Mouse (Mus musculus) left cerebral cortex, adult 9 months (tissue): ENCODE results near the gene Carns1.

Experiments used
- DNase-seq, 2 experiments: peaks; one replicate each; pipeline ENCODE4 v3.0.0; 2022; ENCODE audit warnings: low spot score in 2 of 2

The Carns1 gene

DNA sequence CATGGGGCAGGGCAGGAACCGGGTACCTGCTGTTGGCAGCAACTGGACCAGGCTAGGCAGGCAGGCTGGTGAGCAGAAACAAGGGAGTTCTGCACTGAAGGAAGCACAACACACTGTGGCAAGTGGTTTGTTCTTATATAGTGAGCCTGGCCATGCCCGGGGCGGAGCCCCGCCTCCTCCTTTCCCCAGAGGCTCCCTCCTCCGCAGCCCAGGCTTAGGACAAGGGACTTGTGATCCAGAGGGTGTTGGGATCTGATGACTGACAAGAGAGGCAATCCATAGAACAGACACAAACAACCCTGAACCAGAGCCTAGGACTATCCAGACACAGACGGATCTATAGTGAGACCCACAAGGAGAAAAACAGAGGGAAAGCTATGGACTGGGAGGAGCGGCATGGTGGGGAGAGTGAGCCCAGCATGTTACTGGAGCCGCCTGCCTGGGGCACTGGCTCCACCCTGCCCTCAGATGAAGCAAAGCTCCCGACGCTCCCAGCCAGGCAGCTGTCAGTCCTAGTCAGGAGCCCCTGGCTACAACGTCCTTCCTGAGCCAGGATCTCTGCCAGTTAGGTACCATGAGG lies at the start of gene Carns1:
TSS of gene Carns1 (minus strand) at position 112 of the 580 bp plus-strand sequence.
- DNase-seq: peak in 1 of 2 experiments; percentile 53

DNA sequence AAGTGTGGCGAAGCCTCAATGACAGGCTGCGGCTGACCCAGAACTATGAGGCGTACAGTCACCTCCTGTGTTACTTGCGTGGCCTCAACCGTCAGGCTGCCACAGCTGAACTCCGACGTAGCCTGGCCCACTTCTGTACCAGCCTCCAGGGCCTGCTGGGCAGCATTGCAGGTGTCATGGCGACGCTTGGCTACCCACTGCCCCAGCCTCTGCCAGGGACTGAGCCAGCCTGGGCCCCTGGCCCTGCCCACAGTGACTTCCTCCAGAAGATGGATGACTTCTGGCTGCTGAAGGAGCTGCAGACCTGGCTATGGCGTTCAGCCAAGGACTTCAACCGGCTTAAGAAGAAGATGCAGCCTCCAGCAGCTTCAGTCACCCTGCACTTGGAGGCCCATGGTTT lies 46.9 kb upstream of the Carns1 start:
- DNase-seq: no peak

DNA sequence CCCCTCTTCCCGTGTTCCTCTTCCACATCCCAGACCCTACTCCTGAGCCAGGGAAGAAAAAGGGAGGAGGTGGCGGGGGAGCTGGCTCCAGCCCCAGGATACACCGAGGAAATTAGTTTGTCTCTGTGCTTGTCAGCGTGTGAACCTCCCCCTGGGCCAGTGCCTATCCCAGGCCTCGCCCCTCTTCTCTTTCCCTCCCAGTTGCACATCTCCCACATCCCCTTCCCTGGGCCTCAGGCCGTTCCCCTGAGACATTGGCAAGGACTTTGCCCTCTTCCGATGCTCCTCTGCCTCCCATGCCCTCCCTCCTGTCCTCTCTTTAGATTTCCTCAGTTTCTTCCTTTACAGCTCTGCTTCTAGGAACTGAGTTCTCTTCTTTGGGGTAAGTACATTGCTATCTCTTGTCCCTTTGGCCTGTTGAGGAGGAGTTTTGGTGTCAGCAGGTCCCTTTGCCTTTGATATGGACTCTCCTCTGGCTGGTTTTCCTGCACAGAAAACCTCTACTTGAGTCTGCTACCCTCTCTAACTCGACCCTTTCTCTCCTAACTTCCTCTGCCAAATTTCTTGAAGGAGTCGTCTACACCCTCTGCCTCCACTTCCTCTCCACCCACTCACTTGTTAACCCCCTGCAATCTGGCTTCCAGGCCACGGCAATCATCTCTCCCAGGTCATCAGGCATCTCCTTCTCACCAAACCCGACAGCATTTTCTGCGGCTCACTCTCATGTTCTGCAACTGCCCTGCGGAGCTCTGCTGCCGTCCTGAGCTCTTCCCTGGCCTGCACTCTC lies 45.9 kb upstream of the Carns1 start:
- no peak for DNase-seq

DNA sequence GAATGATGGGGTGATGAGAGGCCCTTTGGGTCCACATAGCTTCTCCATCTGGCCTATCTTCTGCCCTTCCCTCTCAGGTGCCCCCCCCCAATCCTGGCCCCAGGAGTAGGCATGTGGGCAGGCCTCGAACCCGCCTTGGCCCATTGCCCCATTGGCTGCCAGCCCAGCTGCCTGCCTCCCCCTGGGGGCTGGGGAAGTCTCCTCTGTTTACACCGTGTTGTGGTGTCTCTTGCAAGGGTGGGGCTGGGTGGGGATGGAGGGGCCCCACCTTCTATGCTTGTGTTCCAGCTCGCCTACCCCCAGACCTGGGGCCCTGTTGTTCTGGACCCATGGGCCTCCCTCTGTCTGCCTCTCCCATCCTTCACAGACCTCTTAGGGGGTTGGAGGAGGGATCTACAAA lies 45.1 kb upstream of the Carns1 start:
- DNase-seq: no peak

DNA sequence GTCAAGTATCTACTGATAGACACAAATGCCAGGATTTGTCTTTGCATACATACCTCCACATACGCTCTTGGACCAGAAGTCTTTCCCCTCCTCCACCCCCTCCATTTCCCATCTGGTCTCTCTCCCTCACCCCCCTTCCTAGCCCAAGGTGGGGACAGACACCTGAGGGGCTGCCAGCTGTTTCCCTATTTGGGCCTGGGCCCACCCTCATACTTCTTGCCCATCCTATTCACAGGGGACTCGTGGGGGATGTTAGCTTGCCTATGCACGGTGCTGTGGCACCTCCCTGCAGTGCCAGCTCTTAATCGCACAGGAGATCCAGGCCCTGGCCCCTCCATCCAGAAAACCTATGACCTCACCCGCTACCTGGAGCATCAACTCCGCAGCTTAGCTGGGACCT lies 44.7 kb upstream of the Carns1 start:
- DNase-seq: no peak

DNA sequence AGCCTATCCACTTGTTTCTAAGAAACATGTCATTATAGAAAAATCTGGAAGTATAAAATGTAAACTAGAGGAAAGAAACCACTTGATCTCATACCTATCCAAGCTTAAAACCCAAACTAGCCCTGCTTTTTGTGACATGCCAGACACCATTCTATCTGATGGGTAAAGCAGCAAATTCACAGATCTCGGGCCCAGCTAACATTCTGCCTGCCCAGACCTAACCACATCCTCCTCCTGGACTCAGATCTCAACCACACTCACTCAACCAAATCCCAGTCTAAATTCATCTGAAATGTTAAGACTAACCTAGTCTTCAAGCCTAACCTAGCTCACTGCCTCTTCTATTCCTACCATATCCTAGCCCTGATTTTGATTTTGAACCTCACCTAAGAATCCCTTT lies 43.5 kb upstream of the Carns1 start:
- no peak for DNase-seq

DNA sequence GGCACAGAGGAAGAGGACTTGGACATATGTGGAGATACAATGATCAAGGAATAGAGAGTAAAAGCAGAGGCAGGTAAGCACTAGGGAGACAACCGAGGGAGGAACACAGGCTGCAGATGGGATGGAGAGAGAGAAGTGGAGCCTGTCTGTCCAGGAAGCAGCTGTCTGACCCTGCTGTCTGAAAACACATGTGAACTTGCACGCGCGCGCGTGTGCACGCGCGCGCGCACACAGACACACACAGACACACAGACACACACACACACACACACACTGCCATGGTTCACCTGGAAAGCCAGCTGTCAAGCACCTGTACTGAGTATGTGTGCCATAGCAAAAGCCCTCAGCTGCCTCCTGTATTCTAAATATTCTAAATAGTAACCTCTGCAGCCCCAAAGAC lies 43.0 kb upstream of the Carns1 start:
- DNase-seq: no peak

DNA sequence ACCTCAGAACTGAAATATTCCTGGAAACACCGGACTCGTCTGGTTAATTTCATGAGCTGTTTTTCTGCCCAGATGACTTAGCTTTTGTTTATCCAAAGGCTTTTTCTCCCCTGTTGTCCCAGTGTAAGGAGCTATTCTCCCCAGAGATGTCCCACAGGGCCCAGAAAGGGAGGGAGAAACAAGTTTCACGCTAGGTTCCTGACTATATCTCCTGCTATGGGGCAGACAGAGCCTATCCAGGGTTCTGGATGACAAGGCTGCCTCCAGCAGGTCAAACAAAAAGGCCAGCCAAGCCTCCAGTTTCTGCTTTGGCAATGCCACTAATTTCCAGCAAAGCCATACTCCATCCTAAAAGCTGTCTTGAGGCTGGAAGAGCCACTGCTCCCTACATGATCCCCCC lies 42.6 kb upstream of the Carns1 start:
- DNase-seq: no peak

DNA sequence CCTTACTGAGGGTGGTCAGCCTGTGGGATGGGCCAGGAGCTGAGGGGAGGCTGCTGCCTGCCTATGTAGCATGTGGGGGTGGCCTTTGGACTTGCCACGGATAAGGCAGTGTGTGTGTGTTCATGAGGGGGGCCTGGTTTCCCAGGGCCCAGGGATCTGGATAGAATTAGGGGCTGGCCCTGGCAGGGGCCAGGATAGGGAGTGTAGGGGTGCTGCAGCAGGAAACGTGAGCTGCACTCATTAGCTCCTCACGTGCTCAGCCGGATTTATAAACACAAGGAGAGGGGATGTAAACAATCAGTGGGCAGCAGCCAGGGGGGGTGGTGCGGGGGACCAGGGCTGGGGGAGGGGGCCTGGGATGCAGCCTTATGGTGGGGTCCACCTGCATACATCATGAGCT lies 41.9 kb upstream of the Carns1 start:
- DNase-seq: no peak

DNA sequence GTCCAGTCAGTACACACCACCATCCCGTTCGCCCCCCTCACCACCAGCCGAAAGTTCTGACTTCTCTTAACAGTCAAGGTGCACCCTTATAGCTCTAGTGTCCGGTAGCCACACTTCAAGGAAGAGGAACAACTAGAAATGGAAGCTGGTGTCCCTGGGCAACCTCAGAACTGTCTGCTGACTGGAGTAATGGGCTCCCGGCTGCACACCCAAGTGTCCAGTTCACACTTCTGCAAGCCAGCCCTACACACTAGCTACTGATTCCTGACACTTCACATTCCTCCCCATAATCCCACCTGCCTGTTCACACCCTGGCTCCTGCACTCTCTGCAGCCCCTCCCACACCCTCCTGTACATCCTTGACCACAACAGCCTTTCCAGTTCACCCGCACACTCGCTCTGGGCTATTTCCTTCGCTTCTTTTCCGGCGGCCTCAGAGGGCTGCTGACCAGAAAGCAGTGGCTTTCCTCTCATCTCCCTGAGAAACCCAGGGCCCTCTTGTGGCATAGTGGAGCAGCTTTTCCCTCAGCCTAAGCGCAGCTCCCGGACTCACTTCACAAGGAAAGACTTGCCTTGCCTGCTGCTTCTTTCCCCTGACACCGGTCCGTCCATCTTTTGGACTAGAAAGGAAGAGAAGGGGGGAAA lies 40.9 kb upstream of the Carns1 start:
- DNase-seq: no peak

DNA sequence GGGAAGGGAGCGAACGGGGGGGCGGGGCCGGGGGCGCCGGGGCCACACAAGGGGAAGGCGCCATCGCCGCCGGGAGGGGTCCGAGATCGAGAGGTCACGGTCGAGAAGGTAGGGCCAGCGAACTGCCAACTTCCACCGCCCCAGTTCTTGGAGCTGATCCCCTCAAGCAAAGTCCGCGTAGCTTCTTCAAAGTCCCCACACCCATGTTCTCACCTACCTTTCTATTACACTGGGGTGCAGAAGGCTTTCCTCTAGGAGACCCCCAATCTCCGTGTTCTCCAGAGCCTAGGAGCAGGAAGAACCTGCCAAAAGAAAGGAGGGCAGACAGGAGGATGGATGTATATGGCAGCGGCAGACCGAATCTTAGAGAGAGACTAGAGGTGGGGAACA lies 40.2 kb upstream of the Carns1 start:
- no peak for DNase-seq

DNA sequence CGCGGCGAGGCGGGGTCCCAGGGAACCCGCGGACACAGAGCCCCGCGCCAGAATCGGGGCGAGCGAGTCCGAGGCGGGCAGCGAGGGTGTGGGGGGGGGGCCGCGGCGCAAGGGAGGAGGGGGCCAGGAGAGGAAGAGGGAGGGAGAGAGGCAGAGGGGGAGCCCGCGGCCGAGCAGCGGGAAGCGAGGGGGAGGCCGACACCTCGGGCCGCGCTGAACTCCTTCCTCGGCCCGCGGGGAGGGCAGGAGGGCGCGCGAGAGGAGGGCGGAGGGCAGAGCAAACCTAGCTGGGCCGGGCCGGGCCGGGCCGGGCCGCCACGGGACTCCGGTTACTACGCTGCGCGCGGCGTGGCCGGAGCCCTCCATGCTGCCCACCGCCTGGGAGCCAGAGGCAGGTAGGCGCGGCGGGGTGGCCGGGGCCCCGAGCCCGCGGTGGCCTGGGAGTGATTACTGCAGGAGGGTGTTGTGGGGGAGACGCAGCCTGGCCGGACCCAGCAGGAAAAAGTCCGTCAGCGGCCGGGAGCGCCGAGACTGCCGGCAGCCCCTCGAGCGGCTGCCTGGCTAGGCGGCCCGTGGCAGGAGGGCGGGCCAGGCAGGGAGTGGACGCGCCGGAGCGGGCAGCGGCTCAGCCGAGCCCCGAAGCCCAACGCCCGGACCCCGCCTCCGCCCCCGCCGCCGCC lies 39.6 kb upstream of the Carns1 start:
- no peak for DNase-seq

DNA sequence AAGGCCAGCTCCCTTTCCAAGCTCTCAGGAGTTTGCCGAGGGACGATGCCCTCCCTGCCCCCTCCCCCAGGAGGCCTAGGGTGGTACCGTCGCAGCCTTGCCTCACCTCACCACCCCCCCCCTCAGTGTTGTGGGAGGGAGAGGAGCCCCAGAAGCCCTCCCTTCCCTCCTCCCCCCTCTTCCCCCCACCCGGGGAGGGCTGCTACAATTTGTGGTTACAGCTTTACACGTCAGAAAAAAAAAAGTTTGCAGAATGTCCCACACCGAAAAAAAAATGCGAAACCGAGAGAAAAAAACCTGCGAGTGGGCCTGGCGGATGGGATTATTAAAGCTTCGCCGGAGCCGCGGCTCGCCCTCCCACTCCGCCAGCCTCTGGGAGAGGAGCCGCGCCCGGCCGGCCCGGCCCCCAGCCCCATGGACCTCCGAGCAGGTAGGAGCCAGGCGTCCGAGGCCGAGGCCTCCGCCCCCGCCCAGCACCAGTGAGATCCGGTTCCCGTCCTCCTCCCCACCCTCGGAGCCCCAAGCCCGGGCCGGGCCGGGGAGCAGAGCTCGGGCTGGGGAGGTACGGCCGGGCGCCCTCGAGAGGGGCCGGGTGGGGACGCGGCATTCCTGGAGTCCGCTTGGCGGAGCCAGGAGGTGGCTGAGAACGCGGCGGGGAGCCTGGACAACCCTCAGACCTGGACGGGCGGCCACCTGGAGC lies 38.9 kb upstream of the Carns1 start, which contains the start of the genes Clcf1 and AC109138.7:
TSS of gene Clcf1 (plus strand) at position 168 of the 700 bp plus-strand sequence.
TSS of gene AC109138.7 (plus strand) at position 287 of the 700 bp plus-strand sequence.
- no peak for DNase-seq

DNA sequence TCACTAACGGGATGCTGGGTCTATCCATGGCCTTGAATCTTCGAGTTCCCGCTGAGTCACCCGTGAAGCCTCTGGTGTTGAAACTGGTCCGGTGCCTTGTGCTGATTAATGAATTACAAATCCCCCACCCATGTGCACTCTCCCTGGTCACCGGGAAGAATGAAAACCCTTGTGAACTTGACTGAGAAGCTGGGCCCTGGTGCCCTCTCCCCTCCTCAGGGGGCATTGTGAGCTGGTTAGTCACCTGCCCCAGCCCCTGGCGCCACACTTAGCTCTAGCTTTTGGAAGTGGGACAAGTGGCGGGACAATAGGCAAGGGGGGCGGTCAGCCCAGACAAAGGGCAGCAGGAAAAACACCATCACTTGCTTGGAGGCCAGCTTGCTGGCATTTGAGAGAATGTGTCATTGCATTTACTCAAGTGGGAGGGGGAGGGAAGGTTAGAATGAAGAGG lies 38.3 kb upstream of the Carns1 start:
- no peak for DNase-seq

DNA sequence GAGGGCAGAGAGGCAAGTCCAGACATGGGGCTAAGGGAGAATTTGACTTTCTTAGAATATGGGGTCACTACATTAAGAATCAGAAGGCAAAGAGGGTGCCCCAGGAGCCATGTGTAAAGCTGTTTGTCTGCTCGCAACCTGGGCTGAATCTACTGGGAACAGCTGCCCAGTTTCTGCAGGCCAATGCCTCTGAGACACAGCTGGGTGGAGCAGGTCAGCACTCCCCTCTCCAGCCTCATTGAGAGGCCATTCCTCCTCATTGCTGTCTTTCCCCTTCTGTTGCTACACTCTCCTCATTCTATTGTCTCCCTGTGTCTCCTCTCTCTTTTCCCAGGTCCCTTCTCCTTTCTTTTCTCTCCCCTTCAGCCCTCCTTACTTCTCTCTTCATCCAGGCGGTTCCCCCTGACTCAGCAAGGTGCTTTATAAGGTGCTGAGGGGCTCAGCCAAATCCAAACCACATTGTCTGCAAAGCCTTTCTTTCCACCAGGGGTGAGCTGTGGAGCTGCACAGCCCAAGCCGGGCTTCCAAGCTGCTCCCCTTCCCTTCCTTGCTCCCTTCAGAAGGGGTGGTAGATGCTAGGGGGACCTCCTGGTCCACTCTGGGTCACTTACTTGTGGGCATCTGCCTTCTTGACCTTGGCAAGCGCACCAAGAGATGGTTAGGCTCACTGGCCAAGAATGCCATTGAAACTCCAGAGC lies 36.8 kb upstream of the Carns1 start:
- DNase-seq: no peak

DNA sequence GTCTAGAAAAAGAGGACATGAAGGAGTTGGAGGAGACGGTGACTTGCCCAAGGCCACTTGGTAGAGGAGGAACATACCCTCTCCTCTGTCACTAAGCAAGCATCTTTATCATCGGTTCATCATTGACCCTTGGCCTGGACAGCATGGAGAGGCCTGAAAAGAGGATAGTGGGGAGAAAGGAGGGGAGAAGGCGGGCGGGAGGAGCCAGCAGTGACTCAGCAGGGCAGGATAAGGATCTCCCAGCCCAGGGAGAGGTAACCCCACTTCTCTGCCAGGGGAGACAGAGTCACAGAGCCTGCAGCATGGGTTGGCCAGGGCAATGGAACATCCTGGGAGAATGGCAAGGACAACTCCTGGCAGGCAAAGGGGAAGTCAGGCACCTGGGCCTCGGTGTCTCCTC lies 33.3 kb upstream of the Carns1 start:
- no peak for DNase-seq

DNA sequence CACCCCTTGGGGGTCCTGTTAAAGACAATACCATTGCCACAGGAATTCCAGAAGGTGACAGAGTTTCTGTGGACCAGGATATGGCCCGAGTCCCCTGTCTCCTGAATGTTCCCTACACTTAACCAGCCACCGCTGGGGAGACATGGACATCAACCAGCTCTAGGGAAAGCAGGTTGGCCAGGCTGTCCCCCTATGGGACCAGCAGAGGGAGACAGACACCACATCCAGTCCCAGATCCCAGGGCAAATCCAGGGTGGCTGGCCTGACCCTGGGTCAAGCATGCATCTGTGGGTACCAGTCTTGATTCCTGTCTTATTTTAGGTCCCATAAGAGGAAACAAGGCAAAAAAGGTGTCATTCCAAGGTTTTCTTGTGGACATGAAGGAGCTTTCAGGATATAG lies 31.7 kb upstream of the Carns1 start:
- DNase-seq: peak in 1 of 2 experiments; percentile 72

DNA sequence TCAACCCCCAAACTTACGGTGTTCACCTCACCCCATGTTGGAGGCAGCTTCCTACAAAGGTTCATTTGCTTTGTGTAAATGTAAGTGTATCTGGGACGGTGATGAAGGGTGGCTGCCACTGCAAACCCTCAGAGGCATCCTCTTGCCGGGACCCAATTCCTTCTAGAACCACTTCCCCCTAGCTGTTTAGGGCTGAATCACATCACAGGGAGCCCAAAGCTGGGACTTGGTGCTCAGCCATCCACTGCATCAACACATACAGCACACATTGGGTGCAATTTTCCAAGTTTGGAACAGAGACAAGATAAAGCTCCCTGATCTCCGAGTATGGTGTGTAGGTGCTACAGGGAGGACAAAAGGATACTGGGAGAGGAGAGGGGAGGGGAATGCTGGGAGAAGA lies 29.6 kb upstream of the Carns1 start:
- no peak for DNase-seq

DNA sequence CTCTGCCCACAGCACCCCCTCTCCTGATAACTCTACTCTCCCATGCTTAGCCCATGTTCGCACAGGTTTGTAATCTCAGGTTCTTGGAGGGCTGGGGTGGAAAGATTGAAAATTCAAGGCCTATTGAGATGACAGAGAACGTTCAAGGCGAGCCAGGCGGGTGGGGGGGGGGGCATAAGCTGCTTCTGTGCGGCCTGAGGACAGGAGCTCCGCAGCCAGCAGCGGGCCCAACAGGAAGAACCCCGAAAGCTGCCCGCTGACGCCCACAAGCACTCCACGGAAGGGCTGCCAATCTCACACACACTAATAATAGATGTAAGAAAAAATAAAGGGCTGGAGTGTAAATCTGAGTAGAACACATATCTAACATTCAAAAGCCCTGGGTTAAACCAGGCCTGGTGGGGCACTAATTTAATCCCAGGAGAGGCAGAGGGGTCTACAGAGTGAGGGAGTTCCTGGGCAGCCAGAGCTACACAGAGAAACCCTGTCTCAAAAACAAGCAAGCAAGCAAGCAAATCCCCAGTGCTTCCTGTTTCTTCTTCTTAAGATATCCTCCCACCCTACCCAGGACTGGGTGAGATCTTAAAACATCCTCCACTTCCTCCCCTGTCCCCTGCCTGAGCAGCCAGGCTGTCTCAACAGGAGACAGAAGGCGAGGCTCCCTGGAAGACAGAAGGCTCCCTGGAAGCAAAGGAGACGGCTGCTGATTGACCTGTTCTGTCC lies 28.5 kb upstream of the Carns1 start:
- DNase-seq: peak in 1 of 2 experiments; percentile 39

DNA sequence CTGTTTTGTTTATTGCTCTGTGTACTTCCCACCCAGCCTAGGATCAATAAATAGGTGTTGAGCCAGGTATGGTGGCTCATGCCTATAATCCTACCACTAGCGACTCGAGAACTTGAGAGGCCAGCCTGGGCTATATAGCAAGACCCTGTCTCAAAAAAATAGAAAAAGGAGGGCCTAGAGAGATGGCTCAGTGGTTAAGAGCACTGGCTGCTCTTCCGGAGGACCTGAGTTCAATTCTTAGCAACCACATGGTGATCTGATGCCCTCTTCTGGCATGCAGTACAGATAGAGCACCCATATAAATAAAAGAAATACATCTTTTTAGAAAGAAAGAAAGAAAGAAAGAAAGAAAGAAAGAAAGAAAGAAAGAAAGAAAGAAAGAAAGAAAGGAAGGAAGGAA lies 27.9 kb upstream of the Carns1 start:
- no peak for DNase-seq
